Mouse (Mus musculus) kidney, embryonic 15.5 days (tissue): ENCODE measurements at regions not wholly inside any gene's neighbourhood (a gene's known extent, or its start where the extent isn't known, plus 50 kb on each side); places are given as distances from the start of the nearest gene placed in this dataset.

ENCODE experiments used
- ATAC-seq: fragments of 200-750 bp; cut with Nextera tagmentation; replicated peaks from 2 replicates; pipeline ENCODE4 v1.8.0; 2017; ENCODE audit warnings: moderate TSS enrichment; ENCODE audit not compliant: low FRiP score
- H3K27ac ChIP-seq: fragments of 300-500 bp; sonication (generic); 2 replicates; pipeline ENCODE4 v1.5.1; 2015; ENCODE audit warnings: mild to moderate bottlenecking, inconsistent platforms
- H3K27me3 ChIP-seq: fragments of 300-500 bp; sonication (generic); 2 replicates; pipeline ENCODE4 v1.6.1; 2015; ENCODE audit warnings: inconsistent platforms
- H3K36me3 ChIP-seq: fragments of 300-500 bp; sonication (generic); 2 replicates; pipeline ENCODE4 v1.6.1; 2015; ENCODE audit warnings: inconsistent platforms
- H3K4me1 ChIP-seq: fragments of 300-500 bp; sonication (generic); 2 replicates; pipeline ENCODE4 v1.6.1; 2015; ENCODE audit warnings: inconsistent platforms
- H3K4me2 ChIP-seq: fragments of 300-500 bp; sonication (generic); 2 replicates; pipeline ENCODE4 v1.6.1; 2015; ENCODE audit warnings: moderate library complexity, mild to moderate bottlenecking, inconsistent platforms
- H3K4me3 ChIP-seq: fragments of 300-500 bp; sonication (generic); replicated peaks from 2 replicates; pipeline ENCODE4 v1.5.1; 2015; ENCODE audit warnings: mild to moderate bottlenecking, inconsistent platforms
- H3K9ac ChIP-seq: fragments of 300-500 bp; sonication (generic); 2 replicates; pipeline ENCODE4 v1.6.1; 2015; ENCODE audit warnings: mild to moderate bottlenecking, inconsistent platforms
- H3K9me3 ChIP-seq: fragments of 300-500 bp; sonication (generic); replicated peaks from 2 replicates; pipeline ENCODE4 v1.6.1; 2016; ENCODE audit warnings: inconsistent platforms
- WGBS: fragments of 180-500 bp; shearing (Covaris S2); methylation state at CpG from one replicate; pipeline ENCODE4 v1.1.7; 2015; ENCODE audit warnings: mixed read lengths; 5-methylcytosine and 5-hydroxymethylcytosine counted together

DNA sequence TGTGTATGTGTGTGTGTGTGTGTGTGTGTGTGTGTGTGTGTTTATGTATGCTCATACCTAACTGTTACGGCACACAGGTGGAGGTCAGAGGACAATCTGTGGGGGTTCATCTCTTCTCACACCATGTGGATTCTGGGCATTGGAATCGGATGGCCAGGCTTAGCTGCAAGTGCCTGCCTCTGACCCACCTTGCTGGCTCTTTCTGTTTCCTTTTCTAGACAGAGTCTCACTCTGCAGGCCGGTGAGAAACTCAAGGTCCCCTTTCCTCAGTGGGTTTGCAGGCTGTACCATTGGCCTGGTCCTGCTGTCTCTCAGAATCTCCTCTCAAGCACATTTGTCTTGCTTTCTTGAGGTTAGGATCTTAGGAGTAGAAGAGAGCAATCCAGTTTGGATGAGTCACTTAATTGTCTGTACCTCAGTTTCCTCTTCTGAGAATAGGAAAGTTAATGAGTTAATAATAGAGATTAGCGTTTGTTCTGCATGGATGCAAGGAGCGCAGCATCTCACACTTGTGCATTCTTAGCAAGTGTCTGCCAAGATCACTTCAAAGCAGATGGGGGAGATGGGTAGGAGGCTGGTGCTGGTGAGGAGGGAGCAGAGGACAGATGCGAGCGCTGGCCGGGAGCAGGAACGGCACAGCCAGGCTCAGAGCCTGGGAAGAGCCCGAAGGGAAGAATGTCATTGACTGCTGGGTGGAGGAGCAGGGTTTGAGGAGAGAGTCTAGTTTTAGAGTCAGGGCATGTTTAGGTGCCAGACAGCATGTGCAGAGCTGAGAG lies 155.2 kb downstream of the Chst1 start:
- 53% methylated on average over 10 of the region's 10 CpGs for WGBS
- Histone ChIP-seq H3K4me3 (no peak overlapping the region), H3K27me3 (no peaks in the 10 kb centered on the region), H3K9me3 (no peaks in the 10 kb centered on the region), H3K4me2 (no peak overlapping the region), H3K36me3 (no peaks in the 10 kb centered on the region), H3K4me1 (peaks cover 21% of the 10 kb centered on the region), H3K27ac (no peak overlapping the region), H3K9ac (no peak overlapping the region)
- ATAC-seq, result no peak

DNA sequence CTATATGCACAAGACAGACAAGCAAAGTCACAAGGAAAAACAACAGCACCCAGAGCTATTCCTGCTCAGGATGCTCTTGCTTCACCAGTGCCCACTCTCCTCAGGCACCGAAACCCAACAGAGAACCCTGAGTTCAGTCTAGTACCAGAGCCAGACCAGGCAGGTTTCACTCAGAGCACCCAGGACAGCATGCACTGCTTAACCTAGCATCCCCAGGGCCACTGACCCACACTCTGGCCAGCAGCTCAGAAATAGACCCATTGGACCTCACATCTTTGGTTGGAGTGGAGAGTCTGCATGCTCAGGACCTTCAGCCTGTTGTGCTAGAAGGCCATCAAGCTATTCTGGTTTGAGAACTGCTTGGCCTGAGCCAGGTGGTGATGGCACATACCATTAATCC lies 157.0 kb downstream of the Chst1 start:
- no peak for ATAC-seq
- 96% methylated on average over 1 of the region's 1 CpGs for WGBS
- no peaks in the 10 kb centered on the region for H3K27me3 ChIP-seq

DNA sequence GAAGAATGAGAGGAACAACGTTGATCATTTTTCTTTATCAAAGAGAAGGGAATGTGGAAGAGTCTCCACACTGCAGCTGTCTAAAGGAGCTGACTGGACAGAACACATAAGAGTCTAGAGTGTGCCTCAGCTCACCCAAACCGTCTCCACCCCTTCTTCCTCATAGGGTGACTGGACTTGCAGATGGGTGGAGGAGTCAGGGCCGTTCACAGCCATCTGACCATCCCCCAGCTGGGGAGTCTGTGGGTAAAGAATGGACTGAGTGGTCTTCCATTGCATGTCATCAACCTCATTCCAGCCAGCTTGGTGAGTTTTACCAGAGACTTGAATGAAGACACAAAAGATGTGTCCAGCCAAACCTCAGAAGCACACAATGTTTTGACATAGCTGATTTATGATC lies 156.1 kb upstream of the Syt13 start:
- Histone ChIP-seq H3K27ac (no peak overlapping the region), H3K9me3 (no peaks in the 10 kb centered on the region), H3K4me1 (peaks cover 9% of the 10 kb centered on the region; the same call in 1 of the 2 replicates), H3K4me3 (no peak overlapping the region), H3K36me3 (no peaks in the 10 kb centered on the region), H3K9ac (no peak overlapping the region), H3K27me3 (no peaks in the 10 kb centered on the region), H3K4me2 (no peak overlapping the region)
- ATAC-seq, result no peak
- WGBS, result 47% methylated on average over 3 of the region's 3 CpGs

More for the DNA sequence above, 157.0 kb downstream of the Chst1 start:
- H3K4me2 ChIP-seq, result no peak overlapping the region
- H3K9me3 ChIP-seq, result no peaks in the 10 kb centered on the region
- H3K27ac ChIP-seq, result no peak overlapping the region
- no peaks in the 10 kb centered on the region for H3K36me3 ChIP-seq
- H3K4me3 ChIP-seq, result no peak overlapping the region
- H3K9ac ChIP-seq, result no peak overlapping the region
- H3K4me1 ChIP-seq, result peaks cover 9% of the 10 kb centered on the region; the same call in 1 of the 2 replicates

DNA sequence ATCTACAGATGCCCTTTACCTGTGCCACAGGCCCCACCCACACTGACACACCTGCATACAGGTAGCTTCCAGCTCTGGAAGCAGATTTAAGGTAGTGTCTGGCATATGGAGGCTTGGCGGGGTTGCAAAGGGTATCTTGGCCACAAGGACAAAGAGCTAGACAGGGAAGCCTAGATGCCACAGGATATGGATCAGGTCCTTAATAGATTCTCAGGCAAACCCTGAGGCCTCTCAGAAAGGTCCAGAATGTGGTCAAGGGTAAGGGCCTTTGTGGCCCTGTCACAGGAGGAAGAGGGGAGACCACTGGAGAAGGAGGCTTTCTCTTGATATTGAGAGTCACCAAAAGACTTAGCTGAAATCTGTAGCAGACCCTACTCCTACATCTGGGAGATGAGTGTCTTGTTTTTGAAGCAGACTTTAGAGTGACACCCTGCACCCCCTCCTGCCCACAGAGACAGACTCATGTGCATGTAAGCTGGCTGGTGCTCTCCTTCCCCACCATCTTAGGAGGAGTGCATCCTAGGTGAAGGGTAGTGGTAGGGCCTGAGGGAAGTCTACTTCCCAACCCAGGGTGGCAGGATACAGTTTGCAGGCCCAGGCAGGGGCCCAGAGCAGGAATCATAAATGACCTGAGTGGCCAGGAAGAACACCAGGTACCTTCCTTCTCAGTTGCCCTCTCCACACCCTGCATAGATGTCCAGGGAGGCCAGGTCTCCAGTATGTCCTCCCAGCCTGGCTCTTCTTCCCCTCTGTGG lies 150.8 kb upstream of the Syt13 start:
- no peak for ATAC-seq
- H3K4me1 ChIP-seq, result peaks cover 3% of the 10 kb centered on the region; the same call in 1 of the 2 replicates
- H3K36me3 ChIP-seq, result no peaks in the 10 kb centered on the region
- no peaks in the 10 kb centered on the region for H3K9me3 ChIP-seq
- H3K27me3 ChIP-seq, result no peaks in the 10 kb centered on the region
- no peak overlapping the region for H3K27ac ChIP-seq
- 83% methylated on average over 1 of the region's 1 CpGs for WGBS
- no peak overlapping the region for H3K4me3 ChIP-seq
- no peak overlapping the region for H3K4me2 ChIP-seq
- no peak overlapping the region for H3K9ac ChIP-seq

DNA sequence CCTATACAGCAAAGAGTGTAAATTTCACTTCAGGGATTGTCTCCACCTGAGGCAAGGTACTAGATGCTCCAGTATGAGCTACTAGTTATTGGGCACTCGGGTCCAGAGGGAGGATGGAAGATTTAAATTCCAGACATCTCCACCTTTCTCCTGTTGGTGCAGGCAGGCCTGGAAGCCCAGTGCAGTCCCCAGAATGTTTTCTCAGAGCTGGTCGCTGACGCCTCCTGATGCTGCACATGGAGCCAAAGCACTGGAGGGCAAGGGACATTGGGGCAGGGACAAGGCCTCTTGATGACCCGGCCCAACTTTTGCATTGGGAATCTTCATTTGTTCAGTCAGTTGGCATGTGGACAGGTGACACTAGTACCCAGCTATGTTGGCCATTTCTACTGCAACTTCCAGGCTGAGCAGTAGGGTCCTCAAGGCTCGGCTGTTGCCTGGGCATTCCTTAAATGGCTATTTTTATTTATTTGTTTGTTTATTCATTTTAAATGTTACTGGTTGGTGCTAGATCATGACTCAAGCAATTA lies 147.4 kb upstream of the Syt13 start:
- Histone ChIP-seq H3K27me3 (no peaks in the 10 kb centered on the region), H3K36me3 (no peaks in the 10 kb centered on the region), H3K27ac (no peak overlapping the region), H3K4me1 (no peaks in the 10 kb centered on the region), H3K4me3 (no peak overlapping the region), H3K9ac (no peak overlapping the region), H3K4me2 (no peak overlapping the region), H3K9me3 (no peaks in the 10 kb centered on the region)
- no peak for ATAC-seq
- 86% methylated on average over 5 of the region's 5 CpGs for WGBS

DNA sequence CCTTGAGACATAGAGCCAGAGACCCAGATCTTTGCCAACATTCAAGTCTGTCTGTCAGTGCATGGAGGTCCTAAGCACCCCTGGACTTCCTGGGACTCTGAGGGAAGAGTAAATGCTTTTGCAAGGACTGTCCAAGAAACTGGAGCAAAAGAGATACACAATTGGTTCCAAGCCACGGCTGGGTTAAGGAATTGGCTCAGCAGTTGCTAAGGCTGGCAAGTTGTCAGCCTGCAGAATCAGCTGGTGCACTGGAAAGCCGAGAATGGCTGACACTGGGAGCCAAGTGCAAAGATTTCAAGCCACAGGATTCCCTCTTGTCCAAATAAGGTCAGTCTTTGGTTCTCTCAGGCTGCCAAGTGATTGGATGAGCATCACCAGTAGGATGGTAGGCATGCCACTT lies 146.8 kb upstream of the Syt13 start:
- no peak overlapping the region for H3K4me3 ChIP-seq
- ATAC-seq, result no peak
- H3K4me2 ChIP-seq, result no peak overlapping the region
- H3K4me1 ChIP-seq, result no peaks in the 10 kb centered on the region
- WGBS, result 55% methylated on average over 2 of the region's 2 CpGs
- H3K36me3 ChIP-seq, result no peaks in the 10 kb centered on the region
- H3K27ac ChIP-seq, result no peak overlapping the region
- H3K27me3 ChIP-seq, result no peaks in the 10 kb centered on the region
- no peaks in the 10 kb centered on the region for H3K9me3 ChIP-seq
- no peak overlapping the region for H3K9ac ChIP-seq

DNA sequence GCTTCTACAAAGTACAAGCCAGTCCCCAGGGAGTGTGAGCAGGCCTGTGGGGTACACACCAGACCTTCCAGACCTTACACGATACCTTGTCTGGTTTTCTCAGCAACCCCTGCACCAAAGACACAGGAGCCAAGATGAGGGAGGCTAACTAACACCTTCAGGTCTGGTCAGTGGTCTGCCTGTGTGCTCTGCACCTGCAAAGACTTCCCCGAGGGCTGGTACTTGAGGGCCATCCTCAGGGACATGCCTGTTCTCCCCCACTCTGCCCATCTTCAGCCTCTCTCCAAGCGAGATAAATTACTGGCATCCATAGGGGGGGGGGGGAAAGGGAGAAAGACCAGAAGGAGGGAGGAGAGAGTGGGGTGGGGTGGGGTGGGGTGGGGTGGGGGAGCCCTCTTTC lies 145.8 kb upstream of the Syt13 start:
- Histone ChIP-seq H3K36me3 (no peaks in the 10 kb centered on the region), H3K27me3 (no peaks in the 10 kb centered on the region), H3K4me3 (no peak overlapping the region), H3K9ac (no peak overlapping the region), H3K27ac (no peak overlapping the region), H3K4me1 (no peaks in the 10 kb centered on the region), H3K9me3 (no peaks in the 10 kb centered on the region), H3K4me2 (no peak overlapping the region)
- no peak for ATAC-seq
- WGBS, result 68% methylated on average over 3 of the region's 3 CpGs

DNA sequence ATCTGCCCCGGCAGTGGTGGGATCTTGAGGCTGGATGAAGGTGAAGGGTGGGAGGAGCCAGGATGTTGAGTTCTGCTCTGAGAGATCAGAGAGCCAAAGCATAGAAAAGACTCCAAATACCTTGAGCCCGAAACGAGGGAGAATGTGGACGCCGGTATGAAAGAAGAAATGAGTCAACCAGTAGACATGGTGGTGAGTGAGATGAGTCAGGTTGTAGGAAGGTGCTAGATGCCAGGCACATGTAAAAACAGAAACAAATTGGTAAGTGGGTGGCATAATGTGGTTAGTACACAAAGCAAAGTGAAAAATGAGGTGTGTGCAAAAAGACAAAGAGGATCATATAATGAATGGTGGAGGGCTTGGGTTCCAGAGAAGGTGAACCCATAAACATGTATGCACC lies 144.8 kb upstream of the Syt13 start:
- Histone ChIP-seq H3K9ac (no peak overlapping the region), H3K4me1 (no peaks in the 10 kb centered on the region), H3K9me3 (no peaks in the 10 kb centered on the region), H3K4me3 (no peak overlapping the region), H3K27ac (no peak overlapping the region), H3K27me3 (no peaks in the 10 kb centered on the region), H3K4me2 (no peak overlapping the region), H3K36me3 (no peaks in the 10 kb centered on the region)
- 82% methylated on average over 5 of the region's 5 CpGs for WGBS
- no peak for ATAC-seq

DNA sequence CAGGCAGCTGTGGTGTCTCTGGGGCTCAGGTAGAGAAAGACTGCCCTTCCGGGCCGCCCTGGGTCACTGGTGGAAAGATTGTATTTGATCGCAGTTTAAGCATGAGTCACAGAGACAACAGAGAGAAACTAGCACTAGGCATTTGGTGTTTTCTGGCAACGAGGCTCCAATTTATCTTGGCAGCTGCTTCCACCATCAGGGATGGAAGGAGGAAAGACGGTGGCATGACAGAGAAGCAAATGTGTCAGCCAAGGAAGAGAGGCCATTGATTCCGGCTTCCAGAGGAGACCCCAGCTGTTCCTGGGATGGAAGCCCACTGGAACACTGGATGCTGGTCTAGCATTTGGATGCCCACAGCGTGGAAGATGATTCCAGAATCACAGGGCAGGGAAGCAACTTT lies 142.3 kb upstream of the Syt13 start:
- no peak overlapping the region for H3K27ac ChIP-seq

DNA sequence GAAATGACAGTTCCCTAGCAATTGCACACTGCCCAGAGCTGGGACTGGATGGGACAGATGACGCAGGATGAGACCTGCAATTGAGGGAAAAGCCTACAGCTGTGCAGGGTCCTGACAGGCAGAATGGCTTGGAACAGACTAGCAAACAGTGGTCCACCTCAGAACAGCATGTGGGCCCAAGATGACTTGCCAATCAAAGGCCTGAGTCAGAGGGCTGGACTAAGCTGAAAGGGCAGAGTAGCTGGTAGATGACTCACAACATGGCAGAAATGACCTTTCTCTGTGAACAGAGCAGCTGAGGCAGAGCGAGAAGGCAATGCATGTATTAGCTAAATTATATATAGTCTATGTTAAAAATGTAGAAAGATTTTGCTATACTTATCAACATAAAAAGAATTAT lies 138.4 kb upstream of the Syt13 start:
- Histone ChIP-seq H3K27ac (no peak overlapping the region), H3K36me3 (no peaks in the 10 kb centered on the region), H3K27me3 (no peaks in the 10 kb centered on the region), H3K9ac (no peak overlapping the region), H3K4me3 (no peak overlapping the region), H3K4me1 (no peaks in the 10 kb centered on the region), H3K9me3 (no peaks in the 10 kb centered on the region), H3K4me2 (no peak overlapping the region)
- 91% methylated on average over 2 of the region's 2 CpGs for WGBS
- ATAC-seq, result no peak

More for the DNA sequence above, 142.3 kb upstream of the Syt13 start:
- no peaks in the 10 kb centered on the region for H3K27me3 ChIP-seq
- no peaks in the 10 kb centered on the region for H3K4me1 ChIP-seq
- no peak overlapping the region for H3K4me3 ChIP-seq
- H3K4me2 ChIP-seq, result no peak overlapping the region
- WGBS, result 69% methylated on average over 7 of the region's 7 CpGs
- no peaks in the 10 kb centered on the region for H3K9me3 ChIP-seq
- no peak overlapping the region for H3K9ac ChIP-seq
- ATAC-seq, result no peak
- no peaks in the 10 kb centered on the region for H3K36me3 ChIP-seq

DNA sequence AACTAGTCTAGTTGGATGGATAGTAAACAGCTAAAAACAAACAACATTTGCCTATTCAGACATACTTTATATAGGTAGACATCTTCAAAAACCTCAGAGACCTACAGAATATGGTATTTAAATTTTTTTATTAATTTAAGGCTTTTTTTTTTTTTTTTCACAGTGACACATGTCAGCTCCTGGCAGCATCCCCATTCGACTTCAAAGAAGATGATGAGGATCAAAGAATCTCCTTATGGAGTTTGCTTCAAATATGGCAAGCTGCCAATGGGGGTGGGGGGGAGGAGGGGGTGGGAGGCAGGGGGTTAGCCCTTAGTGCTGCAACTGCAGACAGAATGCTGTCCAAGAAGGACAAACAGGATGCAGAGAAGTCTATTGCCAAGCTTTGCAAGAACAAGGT lies 135.8 kb upstream of the Syt13 start:
- no peak overlapping the region for H3K4me2 ChIP-seq
- ATAC-seq, result no peak
- no peak overlapping the region for H3K4me3 ChIP-seq
- H3K27ac ChIP-seq, result no peak overlapping the region
- H3K9ac ChIP-seq, result no peak overlapping the region
- no peaks in the 10 kb centered on the region for H3K9me3 ChIP-seq
- WGBS, result 53% methylated on average over 1 of the region's 1 CpGs
- H3K4me1 ChIP-seq, result no peaks in the 10 kb centered on the region
- no peaks in the 10 kb centered on the region for H3K27me3 ChIP-seq
- no peaks in the 10 kb centered on the region for H3K36me3 ChIP-seq

DNA sequence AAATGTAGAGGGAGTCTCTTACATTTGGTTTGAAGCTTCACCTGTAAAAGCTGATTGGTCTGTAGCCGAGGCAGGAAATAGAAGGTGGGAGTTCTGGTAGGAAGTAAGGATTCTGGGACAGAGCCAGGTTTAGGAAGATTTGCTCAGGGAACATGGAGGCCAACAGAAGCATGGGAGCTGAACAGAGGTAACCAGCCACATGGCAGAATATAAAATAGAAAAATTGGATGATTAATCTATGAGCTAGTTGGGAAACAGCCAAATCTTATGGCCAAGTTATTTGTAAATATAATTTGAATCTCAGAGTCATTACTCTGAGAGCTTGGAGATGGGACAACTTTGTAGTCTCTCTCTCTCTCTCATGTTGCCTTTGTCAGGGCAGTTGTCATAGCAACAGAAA lies 134.9 kb upstream of the Syt13 start:
- no peak overlapping the region for H3K9ac ChIP-seq
- WGBS, result 76% methylated on average over 1 of the region's 1 CpGs
- no peaks in the 10 kb centered on the region for H3K36me3 ChIP-seq
- no peaks in the 10 kb centered on the region for H3K9me3 ChIP-seq
- no peak overlapping the region for H3K4me3 ChIP-seq
- H3K27ac ChIP-seq, result no peak overlapping the region
- 0 out of 2 replicates have a peak, but pooled peaks cover 3% of the 10 kb centered on the region for H3K4me1 ChIP-seq
- H3K4me2 ChIP-seq, result no peak overlapping the region
- ATAC-seq, result no peak
- H3K27me3 ChIP-seq, result no peaks in the 10 kb centered on the region
